Mouse (Mus musculus): Measurements from ENCODE around the gene Oas1d. TPM values are rescaled to one million over a fixed set of nuclear protein-coding genes. Genes with fewer than 3 reads are reported as not detected.

The Oas1d gene
- polyA plus RNA-seq, 1 experiment from 2014 or later, result not detected

- 61% methylated on average over 10 of the region's 10 CpGs for WGBS
- H3K9me3 ChIP-seq, result no peaks in the 10 kb centered on the region
- ATAC-seq (ENCODE audit: insufficient number of reproducible peaks, low FRiP score, low TSS enrichment, low read depth), result no peak
These were observed 27.7 kb downstream of the Oas1d start for GRCm38 (mm10) chr5:120942076-120942475.

GRCm38 (mm10) chr5:120952242-120952770 lies 38.0 kb downstream of the Oas1d start:
- no peaks in the 10 kb centered on the region for H3K9me3 ChIP-seq
- WGBS, result 69% methylated on average over 10 of the region's 10 CpGs

More at GRCm38 (mm10) chr5:120942076-120942475, 27.7 kb downstream of the Oas1d start:
- Histone ChIP-seq H3K4me3 (no peak overlapping the region), H3K4me1 (no peaks in the 10 kb centered on the region), H3K27me3 (no peaks in the 10 kb centered on the region), H3K36me3 (no peaks in the 10 kb centered on the region), H3K27ac (no peak overlapping the region), H3K4me2 (no peak overlapping the region), H3K9ac (no peak overlapping the region)

GRCm38 (mm10) chr5:120953974-120954373 lies 39.6 kb downstream of the Oas1d start:
- Histone ChIP-seq H3K27ac (no peak overlapping the region), H3K4me2 (no peak overlapping the region), H3K9me3 (no peaks in the 10 kb centered on the region), H3K9ac (no peak overlapping the region), H3K36me3 (no peaks in the 10 kb centered on the region), H3K27me3 (no peaks in the 10 kb centered on the region), H3K4me1 (no peaks in the 10 kb centered on the region), H3K4me3 (no peak overlapping the region)
- no peak for ATAC-seq (ENCODE audit: insufficient number of reproducible peaks, low FRiP score, low TSS enrichment, low read depth)
- 21% methylated on average over 5 of the region's 5 CpGs for WGBS

More at GRCm38 (mm10) chr5:120952242-120952770, 38.0 kb downstream of the Oas1d start:
- ATAC-seq (ENCODE audit: insufficient number of reproducible peaks, low FRiP score, low TSS enrichment, low read depth), result no peak
- no peak overlapping the region for H3K4me2 ChIP-seq
- no peaks in the 10 kb centered on the region for H3K4me1 ChIP-seq
- H3K9ac ChIP-seq, result no peak overlapping the region
- no peak overlapping the region for H3K27ac ChIP-seq
- H3K36me3 ChIP-seq, result no peaks in the 10 kb centered on the region
- no peaks in the 10 kb centered on the region for H3K27me3 ChIP-seq
- H3K4me3 ChIP-seq, result no peak overlapping the region

GRCm38 (mm10) chr5:120961004-120961403 lies 46.7 kb downstream of the Oas1d start:
- 49% methylated on average over 4 of the region's 4 CpGs for WGBS
- ATAC-seq (ENCODE audit: insufficient number of reproducible peaks, low FRiP score, low TSS enrichment, low read depth), result no peak
- no peak overlapping the region for H3K27ac ChIP-seq
- no peaks in the 10 kb centered on the region for H3K4me1 ChIP-seq
- no peaks in the 10 kb centered on the region for H3K9me3 ChIP-seq
- no peak overlapping the region for H3K4me3 ChIP-seq
- no peak overlapping the region for H3K9ac ChIP-seq
- no peaks in the 10 kb centered on the region for H3K36me3 ChIP-seq
- H3K4me2 ChIP-seq, result no peak overlapping the region
- no peaks in the 10 kb centered on the region for H3K27me3 ChIP-seq

GRCm38 (mm10) chr5:120966156-120966555 lies 51.8 kb downstream of the Oas1d start:
- Histone ChIP-seq H3K36me3 (no peaks in the 10 kb centered on the region), H3K27ac (no peak overlapping the region), H3K27me3 (no peaks in the 10 kb centered on the region), H3K4me1 (no peaks in the 10 kb centered on the region), H3K4me2 (no peak overlapping the region), H3K9me3 (no peaks in the 10 kb centered on the region), H3K9ac (no peak overlapping the region), H3K4me3 (no peak overlapping the region)
- ATAC-seq (ENCODE audit: insufficient number of reproducible peaks, low FRiP score, low TSS enrichment, low read depth), result no peak
- WGBS, result 75% methylated on average over 4 of the region's 4 CpGs

- Histone ChIP-seq H3K4me2 (no peak overlapping the region), H3K9me3 (no peaks in the 10 kb centered on the region), H3K4me1 (no peaks in the 10 kb centered on the region), H3K27me3 (no peaks in the 10 kb centered on the region), H3K36me3 (no peaks in the 10 kb centered on the region), H3K9ac (no peak overlapping the region), H3K4me3 (no peak overlapping the region), H3K27ac (no peak overlapping the region)
- ATAC-seq (ENCODE audit: insufficient number of reproducible peaks, low FRiP score, low TSS enrichment, low read depth), result no peak
- WGBS, result 89% methylated on average over 8 of the region's 8 CpGs
These were observed 52.6 kb downstream of the Oas1d start for GRCm38 (mm10) chr5:120966894-120967293.

- H3K4me2 ChIP-seq, result no peak overlapping the region
These were observed 53.2 kb downstream of the Oas1d start for GRCm38 (mm10) chr5:120967355-120968133.

GRCm38 (mm10) chr5:120968134-120968532 lies 53.8 kb downstream of the Oas1d start:
- H3K4me3 ChIP-seq, result no peak overlapping the region
- no peak overlapping the region for H3K4me2 ChIP-seq
- no peaks in the 10 kb centered on the region for H3K36me3 ChIP-seq
- ATAC-seq (ENCODE audit: insufficient number of reproducible peaks, low FRiP score, low TSS enrichment, low read depth), result no peak
- no peak overlapping the region for H3K27ac ChIP-seq
- WGBS, result 61% methylated on average over 4 of the region's 4 CpGs
- H3K4me1 ChIP-seq, result no peaks in the 10 kb centered on the region
- H3K9ac ChIP-seq, result no peak overlapping the region
- no peaks in the 10 kb centered on the region for H3K27me3 ChIP-seq
- no peaks in the 10 kb centered on the region for H3K9me3 ChIP-seq

More at GRCm38 (mm10) chr5:120967355-120968133, 53.2 kb downstream of the Oas1d start:
- Histone ChIP-seq H3K4me1 (no peaks in the 10 kb centered on the region), H3K9me3 (no peaks in the 10 kb centered on the region), H3K36me3 (no peaks in the 10 kb centered on the region), H3K27ac (no peak overlapping the region), H3K9ac (no peak overlapping the region), H3K27me3 (no peaks in the 10 kb centered on the region), H3K4me3 (no peak overlapping the region)
- WGBS, result 72% methylated on average over 13 of the region's 13 CpGs
- ATAC-seq (ENCODE audit: insufficient number of reproducible peaks, low FRiP score, low TSS enrichment, low read depth), result no peak

GRCm38 (mm10) chr5:120968799-120969198 lies 54.5 kb downstream of the Oas1d start:
- Histone ChIP-seq H3K4me1 (no peaks in the 10 kb centered on the region), H3K9me3 (no peaks in the 10 kb centered on the region), H3K27ac (no peak overlapping the region), H3K4me3 (no peak overlapping the region), H3K9ac (no peak overlapping the region), H3K36me3 (no peaks in the 10 kb centered on the region), H3K4me2 (no peak overlapping the region), H3K27me3 (no peaks in the 10 kb centered on the region)
- no peak for ATAC-seq (ENCODE audit: insufficient number of reproducible peaks, low FRiP score, low TSS enrichment, low read depth)
- WGBS, result 87% methylated on average over 8 of the region's 8 CpGs

GRCm38 (mm10) chr5:120969703-120970102 lies 55.4 kb downstream of the Oas1d start:
- Histone ChIP-seq H3K4me2 (no peak overlapping the region), H3K27ac (no peak overlapping the region), H3K9ac (no peak overlapping the region), H3K27me3 (no peaks in the 10 kb centered on the region), H3K36me3 (no peaks in the 10 kb centered on the region), H3K4me3 (no peak overlapping the region), H3K4me1 (no peaks in the 10 kb centered on the region), H3K9me3 (no peaks in the 10 kb centered on the region)
- 37% methylated on average over 4 of the region's 4 CpGs for WGBS
- no peak for ATAC-seq (ENCODE audit: insufficient number of reproducible peaks, low FRiP score, low TSS enrichment, low read depth)
